Mouse (Mus musculus) urinary bladder, postnatal 10 days (tissue): ENCODE data around the gene Rabgap1l.

Experiments used
- DNase-seq: peaks from one replicate; pipeline ENCODE4 v3.0.0; 2022; ENCODE audit warnings: low spot score

Rabgap1l gene

DNA sequence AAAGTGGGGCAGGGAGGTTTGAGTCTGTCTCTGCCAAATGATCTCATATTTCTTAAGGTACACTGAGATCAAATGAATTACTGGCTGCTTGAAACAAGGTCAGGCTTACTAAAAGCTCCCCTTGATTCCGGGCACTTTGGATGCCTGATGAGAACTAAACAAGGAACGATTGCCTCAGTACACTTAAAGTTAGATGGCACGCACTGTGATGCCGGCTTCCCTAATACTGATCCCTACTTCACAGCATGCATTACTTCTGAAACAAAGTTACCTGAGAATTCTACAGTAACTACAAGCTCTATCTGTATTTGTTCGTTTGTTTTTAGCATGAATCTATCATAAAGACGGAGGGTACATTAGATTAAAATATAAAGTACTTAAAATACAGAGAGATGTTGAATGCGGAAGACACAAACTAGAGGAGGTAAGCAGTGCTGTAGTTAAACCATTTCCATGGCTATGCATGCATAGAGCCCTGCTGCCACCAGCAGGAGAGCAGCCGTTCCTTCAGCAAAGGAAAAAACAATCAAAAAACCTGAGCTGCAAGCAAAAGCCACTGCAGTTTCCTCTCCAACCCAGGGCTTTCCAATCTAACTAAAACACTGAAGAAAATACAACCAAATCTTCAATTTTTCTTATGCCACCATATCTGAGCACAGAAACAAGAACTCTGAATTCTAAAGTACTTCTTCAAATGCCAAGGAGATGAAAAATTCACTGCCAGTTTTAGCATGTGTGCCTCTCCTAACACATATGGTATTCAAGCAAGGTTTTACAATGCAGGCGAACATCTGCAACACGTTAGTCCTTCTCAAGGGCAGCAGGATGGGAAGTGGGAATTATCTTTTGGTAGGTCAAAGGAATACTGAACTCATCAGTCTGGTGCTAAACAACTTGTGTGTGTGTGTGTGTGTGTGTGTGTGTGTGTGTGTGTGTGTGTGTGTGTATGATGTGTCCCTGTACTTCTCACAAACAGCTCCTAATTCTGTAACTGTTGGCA lies 415.4 kb downstream of the Rabgap1l start:
- DNase-seq = no peak

GRCm38 (mm10) chr1:160374490-160374889 lies 418.5 kb downstream of the Rabgap1l start:
- no peak for DNase-seq

- DNase-seq = no peak
These were observed 419.7 kb downstream of the Rabgap1l start for GRCm38 (mm10) chr1:160373306-160373705.

DNA sequence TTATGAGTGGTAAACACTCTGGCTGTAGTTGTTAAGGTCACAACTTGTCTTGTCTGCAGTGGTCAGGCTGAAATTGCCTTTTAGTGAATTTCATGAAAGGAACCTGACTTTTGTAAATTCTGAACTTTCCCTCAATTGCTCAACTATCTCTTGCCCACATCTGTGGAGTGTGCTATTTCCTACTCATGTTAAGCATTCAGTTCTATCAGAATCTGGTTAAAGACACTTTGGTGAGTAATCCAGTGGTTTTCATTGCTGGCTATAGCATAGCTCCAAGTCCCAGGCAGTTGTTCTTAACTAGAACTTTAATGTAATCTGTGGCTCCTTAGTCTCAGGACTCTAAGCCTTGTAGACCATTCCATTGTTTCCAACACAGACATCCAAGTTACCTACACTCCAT lies 421.3 kb downstream of the Rabgap1l start:
- DNase-seq = no peak

DNA sequence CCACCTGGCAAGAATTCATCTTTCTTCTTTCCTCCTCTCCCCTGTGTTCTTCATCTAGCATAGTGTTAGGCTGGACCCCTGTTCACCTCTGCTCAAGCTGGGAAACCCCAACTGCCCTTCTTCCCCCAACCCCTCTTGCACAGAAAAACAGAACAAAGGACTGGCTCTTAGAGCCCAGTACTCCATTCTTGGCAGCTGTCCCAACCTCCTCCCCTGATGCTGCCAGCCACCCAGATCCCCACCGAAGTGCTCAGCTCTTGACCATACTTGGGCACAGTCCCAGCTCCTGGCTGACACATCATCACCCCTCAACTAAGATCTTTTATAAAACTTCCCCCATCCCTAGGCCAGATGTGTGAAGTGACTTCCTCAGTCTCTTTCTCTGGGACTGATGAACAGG lies 422.5 kb downstream of the Rabgap1l start:
- DNase-seq = no peak

DNA sequence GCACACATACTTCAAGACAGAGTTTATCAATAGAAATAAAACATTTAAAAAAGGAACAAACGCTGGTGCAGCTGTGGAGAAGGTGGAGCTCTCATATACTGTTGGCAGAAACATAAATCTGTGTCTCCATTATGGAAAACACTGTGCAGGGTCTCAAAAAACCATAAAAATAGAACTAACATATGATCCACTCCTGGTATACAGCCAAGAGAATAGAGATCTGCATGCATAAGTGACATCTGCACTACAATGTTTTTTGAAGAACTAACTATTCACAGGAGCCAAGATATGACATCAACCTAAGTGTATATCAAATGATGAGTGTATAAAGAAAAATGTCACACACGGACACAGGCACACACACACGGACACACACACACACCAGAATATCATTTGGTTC lies 426.4 kb downstream of the Rabgap1l start:
- no peak for DNase-seq

DNA sequence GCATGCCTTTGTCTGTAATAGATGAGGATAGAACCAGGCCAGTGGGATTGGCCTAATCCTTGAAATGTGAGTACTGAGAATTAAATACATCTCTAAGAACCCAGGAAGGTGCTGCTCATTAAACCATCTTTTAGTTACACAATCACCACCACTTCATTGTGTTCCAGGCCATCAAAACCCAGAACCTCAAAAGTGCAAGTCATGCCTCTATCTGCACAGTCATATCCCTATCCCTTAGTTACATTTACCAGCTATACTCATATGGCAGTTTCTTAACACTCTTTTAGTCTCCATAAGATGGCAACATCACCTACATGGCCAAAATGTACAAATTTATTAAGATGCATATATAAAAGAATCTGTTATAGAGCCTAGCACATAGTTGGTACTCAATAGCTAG lies 435.7 kb downstream of the Rabgap1l start:
- no peak for DNase-seq

DNA sequence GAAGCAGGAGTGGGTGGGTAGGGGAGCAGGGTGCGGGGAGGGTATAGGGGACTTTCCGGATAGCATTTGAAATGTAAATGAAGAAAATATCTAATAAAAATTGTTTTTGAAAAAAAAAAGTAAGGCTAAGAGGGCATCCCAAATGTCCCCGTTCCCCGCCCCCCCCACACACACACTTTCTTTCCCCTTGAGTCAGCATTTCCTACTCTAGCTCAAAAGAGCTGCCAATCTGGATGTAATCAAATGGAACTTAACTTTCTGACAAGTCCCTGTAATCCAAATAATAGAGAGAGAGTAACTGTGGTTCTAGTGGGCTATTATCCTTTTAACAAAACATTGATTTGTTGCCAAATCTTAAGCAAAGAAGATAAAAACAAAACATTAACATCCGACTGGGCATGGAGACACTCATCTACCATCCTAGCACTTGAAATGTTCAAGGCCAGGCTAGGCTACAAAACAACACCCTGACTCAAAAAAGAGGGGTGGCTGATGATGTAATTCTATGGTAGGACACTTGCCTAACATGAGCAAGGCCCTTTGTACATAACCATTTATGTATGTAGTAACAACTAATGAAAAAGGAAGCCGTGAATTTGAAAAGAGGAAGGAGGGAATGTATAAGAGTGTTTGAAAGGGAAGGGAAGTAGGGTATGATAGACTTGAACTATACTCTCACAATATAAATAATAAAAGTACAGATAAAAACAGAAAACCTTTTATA lies 439.1 kb downstream of the Rabgap1l start:
- no peak for DNase-seq

GRCm38 (mm10) chr1:160352309-160352708 lies 440.7 kb downstream of the Rabgap1l start:
- no peak for DNase-seq

- DNase-seq = no peak
These were observed 441.2 kb downstream of the Rabgap1l start for GRCm38 (mm10) chr1:160351880-160352234.

- DNase-seq = no peak
These were observed 441.7 kb downstream of the Rabgap1l start for GRCm38 (mm10) chr1:160351146-160351879.

DNA sequence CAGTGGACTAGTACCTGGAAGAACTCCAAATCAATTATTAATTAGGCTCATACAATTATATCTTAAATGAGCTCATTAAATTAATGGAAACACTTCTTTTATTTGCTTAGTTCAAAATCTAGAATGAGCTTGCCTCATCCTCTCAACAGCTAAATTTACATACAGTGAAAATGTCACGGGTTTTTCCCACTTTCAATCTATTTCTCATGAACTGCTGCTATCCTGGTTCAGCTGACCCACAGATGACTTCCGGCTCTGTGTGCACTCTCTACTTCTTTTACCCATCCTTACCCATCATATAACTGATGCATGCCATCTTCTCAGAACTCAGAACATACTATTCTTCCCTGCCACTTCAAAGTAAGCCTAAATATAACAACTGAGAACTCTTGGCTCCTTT lies 452.4 kb downstream of the Rabgap1l start:
- no peak for DNase-seq

GRCm38 (mm10) chr1:160339374-160339773 lies 453.6 kb downstream of the Rabgap1l start:
- no peak for DNase-seq

DNA sequence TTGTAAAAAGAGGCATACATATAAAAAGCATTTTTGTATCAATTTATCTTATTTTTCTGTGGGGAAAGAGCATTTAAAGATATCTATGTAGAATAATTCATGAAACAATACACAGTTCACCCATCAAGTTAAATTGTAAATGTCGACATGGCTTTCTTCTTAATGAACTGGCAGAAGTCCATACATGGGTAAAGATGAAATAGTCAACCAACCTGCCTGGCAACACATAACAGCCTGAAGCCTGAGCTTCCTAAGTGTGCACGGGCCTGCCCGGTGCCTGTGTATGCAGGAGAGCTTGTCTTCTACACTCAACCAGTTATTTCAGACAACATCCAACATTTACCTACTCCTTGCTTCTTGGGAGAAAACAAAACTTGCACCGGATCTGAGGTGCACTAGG lies 458.2 kb downstream of the Rabgap1l start:
- DNase-seq = no peak

GRCm38 (mm10) chr1:160330828-160331227 lies 462.2 kb downstream of the Rabgap1l start:
- no peak for DNase-seq

DNA sequence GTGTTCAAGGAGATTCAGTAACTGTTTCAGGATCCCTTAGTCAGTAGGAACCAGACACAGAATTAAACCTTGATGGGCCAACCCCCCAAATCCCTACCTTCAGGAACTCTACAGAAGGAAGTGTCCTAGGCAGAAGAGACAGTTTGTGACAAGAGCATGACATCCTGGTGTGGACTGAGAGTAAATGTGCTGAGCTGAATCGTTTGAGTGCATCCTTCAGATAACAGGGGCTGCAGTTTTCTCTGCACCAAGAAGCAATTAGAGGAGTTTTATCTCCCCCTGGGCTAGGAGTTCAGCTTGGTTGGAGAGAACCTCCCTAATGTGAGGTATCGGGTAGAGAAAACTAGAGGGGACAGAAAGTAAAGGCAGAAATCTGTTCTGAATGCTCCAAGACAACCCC lies 462.8 kb downstream of the Rabgap1l start:
- no peak for DNase-seq

DNA sequence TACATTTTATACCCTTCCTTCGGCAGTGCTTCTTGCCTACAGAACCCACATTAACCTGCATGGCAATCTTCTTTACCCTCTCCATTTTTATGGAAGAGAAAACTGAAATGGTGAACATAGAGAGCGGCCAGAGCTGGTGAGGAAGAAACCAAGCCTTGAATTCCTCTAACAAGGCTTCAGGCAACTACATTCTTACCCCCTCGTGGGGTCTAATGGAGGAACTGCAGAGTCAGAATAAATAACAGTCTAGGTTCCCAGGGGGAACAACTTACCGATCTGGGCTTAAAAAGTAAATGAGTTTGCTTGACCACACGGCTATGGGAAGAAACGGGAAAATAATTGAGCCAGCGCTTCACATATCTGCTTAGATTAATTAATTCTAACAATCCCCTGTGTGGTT lies 463.2 kb downstream of the Rabgap1l start:
- no peak for DNase-seq

DNA sequence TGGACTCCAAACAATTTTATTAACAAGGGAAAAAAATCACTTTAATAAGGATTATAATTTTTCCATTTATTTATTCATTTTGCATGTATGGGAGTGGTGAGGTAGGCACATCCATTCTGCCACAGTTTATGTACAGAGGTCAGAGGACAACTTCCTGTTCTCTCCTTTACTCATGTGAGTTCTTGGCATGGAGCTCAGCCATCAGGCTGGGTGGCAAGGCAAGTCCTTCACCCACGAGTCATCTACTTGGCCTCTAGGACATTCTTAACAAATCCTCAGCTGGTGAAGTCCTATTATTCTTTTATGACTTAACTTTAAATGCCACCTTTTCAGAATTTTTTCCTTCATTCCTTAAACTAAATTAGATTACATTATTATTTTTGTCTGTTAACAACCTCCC lies 465.5 kb downstream of the Rabgap1l start:
- DNase-seq = no peak

DNA sequence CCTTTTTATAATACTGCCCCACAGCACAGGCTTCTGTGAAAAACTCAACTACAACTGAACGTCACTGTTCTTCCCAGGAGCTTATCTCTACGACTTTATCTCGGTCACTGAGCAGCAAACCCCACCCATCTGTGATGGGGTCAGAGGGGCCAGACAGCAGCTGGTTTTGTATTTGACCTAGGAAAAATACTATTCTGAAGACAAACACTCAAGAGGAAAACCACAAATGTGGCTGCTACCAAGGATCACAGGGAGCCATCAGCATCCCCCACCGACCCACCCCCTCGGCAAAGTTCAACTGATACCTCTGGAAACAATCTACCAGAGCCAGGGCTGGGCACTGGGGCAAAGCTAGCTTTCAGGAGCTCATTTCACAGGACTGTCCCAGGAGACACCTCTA lies 467.5 kb downstream of the Rabgap1l start:
- DNase-seq = no peak

DNA sequence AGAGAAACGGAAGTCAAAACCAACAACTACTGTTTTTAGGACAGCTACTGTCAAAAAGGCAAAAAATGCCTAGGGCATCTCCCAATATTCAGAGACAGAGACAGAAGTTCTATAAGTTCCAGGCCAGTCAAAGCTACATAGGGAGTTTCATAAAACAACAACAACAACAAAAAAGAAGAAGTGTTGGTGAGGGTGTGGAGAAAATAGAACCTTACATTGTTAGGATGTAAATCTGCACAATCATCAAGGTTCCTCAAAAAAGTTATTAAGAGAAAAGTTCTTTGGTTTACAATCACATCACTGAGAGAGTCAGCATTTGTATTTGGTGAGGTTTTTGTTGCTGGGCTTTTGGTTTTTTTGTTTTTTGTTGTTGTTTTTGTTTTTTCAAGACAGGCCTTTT lies 472.3 kb downstream of the Rabgap1l start:
- DNase-seq = no peak

GRCm38 (mm10) chr1:160318057-160318725 lies 474.8 kb downstream of the Rabgap1l start:
- DNase-seq = no peak

- no peak for DNase-seq
These were observed 476.8 kb downstream of the Rabgap1l start for GRCm38 (mm10) chr1:160316239-160316638.
